Mouse (Mus musculus) duodenum, adult 2 months (tissue): ENCODE data around the gene Hsdl2. TPM values are rescaled to one million over a fixed set of nuclear protein-coding genes. Genes with fewer than 3 reads are reported as not detected.

Source experiments
- polyA plus RNA-seq: library from polyadenylated mRNA; depleted of rRNA; stranded (reverse); fragments of >200 nt; gene quantifications from 2 replicates; pipeline ENCODE4 v1.2.3, GENCODE M21; 2012; ENCODE audit warnings: low replicate concordance; rRNA removed

Gene Hsdl2
- polyA plus RNA-seq, result 3.5 and 4.2 TPM in 2 replicates

GRCm38 (mm10) chr4:59581314-59582185 is at the start of gene Hsdl2:
TSS of gene Hsdl2 (plus strand) at chr4:59581563.

GRCm38 (mm10) chr4:59549175-59549976 is 32.0 kb upstream of the Hsdl2 start, which contains the start of gene Ptbp3:
TSS of gene Ptbp3 (minus strand) at chr4:59549364.

GRCm38 (mm10) chr4:59625998-59626910 is 44.9 kb downstream of the Hsdl2 start, which contains the start of gene E130308A19Rik:
TSS of gene E130308A19Rik (plus strand) at chr4:59626211.

Other genes starting within 250 kb of the Hsdl2 start
- 1.0 and 1.5 TPM in 2 replicates for gene Susd1, start 142.9 kb upstream of the Hsdl2 start, polyA plus RNA-seq
- gene Ptbp3, start 32.2 kb upstream of the Hsdl2 start, polyA plus RNA-seq, result 15.7 and 28.4 TPM in 2 replicates
- gene E130308A19Rik, start 44.6 kb downstream of the Hsdl2 start, polyA plus RNA-seq, result 2.1 and 2.3 TPM in 2 replicates
- 2.4 and 3.2 TPM in 2 replicates for gene Inip, start 220.0 kb downstream of the Hsdl2 start, polyA plus RNA-seq
- gene Snx30, start 224.3 kb downstream of the Hsdl2 start, polyA plus RNA-seq, result 0.41 and 0.50 TPM in 2 replicates